Mouse (Mus musculus) forebrain, embryonic 11.5 days (tissue): Measurements from ENCODE around the gene Tspan33. TPM values are rescaled to one million over a fixed set of nuclear protein-coding genes. Genes with fewer than 3 reads are reported as not detected.

Experiments
- ATAC-seq: fragments of 200-750 bp; cut with Nextera tagmentation; replicated peaks from 2 replicates; pipeline ENCODE4 v1.8.0; 2017; ENCODE audit warnings: moderate TSS enrichment; ENCODE audit not compliant: low FRiP score
- DNase-seq: peaks from one replicate; pipeline ENCODE4 v3.0.0-alpha.2; 2017; ENCODE audit warnings: low spot score
- H3K27ac ChIP-seq: fragments of 300-500 bp; sonication (generic); 2 replicates; pipeline ENCODE4 v1.5.1; 2014; ENCODE audit warnings: low read depth, low read length
- H3K27me3 ChIP-seq: fragments of 300-500 bp; sonication (generic); 2 replicates; pipeline ENCODE4 v1.6.1; 2014; ENCODE audit warnings: mild to moderate bottlenecking, low read length, mixed read lengths; ENCODE audit not compliant: control insufficient read depth, insufficient read depth
- H3K36me3 ChIP-seq: fragments of 300-500 bp; sonication (generic); 2 replicates; pipeline ENCODE4 v1.6.1; 2014; ENCODE audit warnings: mild to moderate bottlenecking, low read length, moderate library complexity, mixed read lengths; ENCODE audit not compliant: control insufficient read depth, insufficient read depth
- H3K4me1 ChIP-seq: fragments of 300-500 bp; sonication (generic); replicated peaks from 2 replicates; pipeline ENCODE4 v1.6.1; 2014; ENCODE audit warnings: low read length, mixed read lengths; ENCODE audit not compliant: control insufficient read depth, insufficient read depth
- H3K4me2 ChIP-seq: fragments of 300-500 bp; sonication (generic); 2 replicates; pipeline ENCODE4 v1.6.1; 2014; ENCODE audit warnings: low read depth, mild to moderate bottlenecking, low read length, moderate library complexity, mixed read lengths; ENCODE audit not compliant: severe bottlenecking
- H3K4me3 ChIP-seq: fragments of 300-500 bp; sonication (generic); 2 replicates; pipeline ENCODE4 v1.5.1; 2014; ENCODE audit warnings: low read depth, low read length
- H3K9ac ChIP-seq: fragments of 300-500 bp; sonication (generic); 2 replicates; pipeline ENCODE4 v1.6.1; 2014; ENCODE audit warnings: low read length
- H3K9me3 ChIP-seq: fragments of 300-500 bp; sonication (generic); 2 replicates; pipeline ENCODE4 v1.6.1; 2016; ENCODE audit warnings: low read length, mixed read lengths; ENCODE audit not compliant: control insufficient read depth
- WGBS: fragments of 180-500 bp; shearing (Covaris S2); extraction: QIAGEN DNeasy Blood & Tissue Kit; methylation state at CpG from one replicate; pipeline ENCODE4 v1.1.7; 2014; 5-methylcytosine and 5-hydroxymethylcytosine counted together
- polyA plus RNA-seq: library from polyadenylated mRNA; unstranded; fragments of >200 nt; fragmentation: Nextera tagmentation; extraction: Ambion mirVana; gene quantifications from 2 replicates; pipeline ENCODE4 v1.2.1, GENCODE M21; 2014

The Tspan33 gene
- polyA plus RNA-seq, 1 experiment from 2014 or later = 7.4 TPM

DNA sequence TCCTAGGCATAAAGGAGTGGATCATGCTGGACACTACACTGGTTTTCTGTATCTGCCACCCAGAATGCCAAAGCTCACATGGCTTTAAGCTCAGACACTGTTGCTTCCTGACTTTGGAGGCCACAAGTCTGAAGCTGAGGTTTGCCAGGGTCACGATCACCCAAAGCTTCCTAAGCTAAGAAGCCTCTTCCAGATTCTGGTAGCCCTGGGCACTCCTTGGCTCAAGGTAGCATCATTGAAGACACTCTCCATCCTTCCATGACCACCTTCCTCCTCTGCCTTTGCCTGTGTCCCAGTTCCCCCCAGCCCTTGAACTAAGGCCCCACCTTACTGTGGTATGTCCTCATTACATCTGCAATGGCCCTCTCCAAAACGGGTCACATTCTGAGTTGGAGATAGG, 27.9 kb downstream of the Tspan33 start:
- no peaks in the 10 kb centered on the region for H3K36me3 ChIP-seq
- no peaks in the 10 kb centered on the region for H3K27me3 ChIP-seq
- DNase-seq (no peak), ATAC-seq (no peak)
- H3K4me3 ChIP-seq = no peak overlapping the region
- H3K4me2 ChIP-seq = no peak overlapping the region
- WGBS = 76% methylated on average over 2 of the region's 2 CpGs
- no peak overlapping the region for H3K27ac ChIP-seq
- H3K9me3 ChIP-seq = no peaks in the 10 kb centered on the region
- no peak overlapping the region for H3K9ac ChIP-seq
- peaks cover 12% of the 10 kb centered on the region for H3K4me1 ChIP-seq

DNA sequence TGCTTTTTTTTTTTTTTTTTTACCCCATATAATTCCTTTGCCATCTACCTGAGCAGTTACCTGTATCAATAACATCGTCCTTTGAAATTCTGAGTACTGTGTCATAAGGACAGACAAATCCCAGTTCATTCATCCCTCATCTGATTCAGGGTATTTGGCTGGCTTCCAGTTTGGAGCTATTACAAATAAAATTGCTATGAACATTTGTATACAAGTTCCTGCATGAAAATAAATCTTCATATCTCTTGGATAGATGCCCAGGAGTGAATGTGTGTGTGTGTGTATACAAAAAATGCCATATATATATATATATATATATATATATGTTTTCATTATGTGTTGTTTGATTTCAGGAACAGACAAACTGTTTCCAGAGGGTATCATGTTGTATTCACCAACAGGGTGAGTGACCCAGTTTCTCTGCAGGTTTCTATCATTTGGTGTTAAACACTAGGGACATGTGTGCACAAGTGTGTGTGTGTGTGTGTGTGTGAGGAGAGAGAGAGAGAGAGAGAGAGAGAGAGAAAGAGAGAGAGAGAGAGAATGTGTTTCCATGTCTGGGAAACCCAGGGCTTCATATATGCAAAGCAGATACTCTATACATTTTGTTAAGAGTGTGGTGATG, 32.7 kb downstream of the Tspan33 start:
- Histone ChIP-seq H3K36me3 (no peaks in the 10 kb centered on the region), H3K4me2 (no peak overlapping the region), H3K4me1 (0 out of 2 replicates have a peak, but pooled peaks cover 2% of the 10 kb centered on the region), H3K27ac (no peak overlapping the region), H3K9me3 (no peaks in the 10 kb centered on the region), H3K9ac (no peak overlapping the region), H3K27me3 (no peaks in the 10 kb centered on the region), H3K4me3 (no peak overlapping the region)
- WGBS = 87% methylated on average over 1 of the region's 1 CpGs
- ATAC-seq (no peak), DNase-seq (no peak)

DNA sequence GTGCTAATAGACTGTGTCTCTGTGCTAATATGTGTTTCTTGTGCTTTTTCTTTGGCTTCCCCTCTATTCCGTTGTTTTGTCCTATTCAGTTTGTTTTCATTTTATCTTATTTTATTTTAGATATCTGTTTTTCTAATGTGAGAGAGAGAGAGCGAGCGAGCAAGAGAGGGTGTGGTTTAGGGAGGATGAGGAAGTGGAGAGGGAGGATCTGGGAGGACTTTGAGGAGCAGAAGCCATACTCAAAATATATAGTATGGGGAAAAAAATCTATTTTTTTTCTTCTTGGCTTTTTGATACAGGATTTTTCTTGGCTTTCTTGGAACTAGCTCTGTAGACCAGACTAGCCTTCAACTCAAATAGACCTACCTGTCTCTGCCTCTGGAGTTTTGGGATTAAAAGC, 34.0 kb downstream of the Tspan33 start:
- DNase-seq (no peak), ATAC-seq (no peak)
- Histone ChIP-seq H3K9me3 (no peaks in the 10 kb centered on the region), H3K36me3 (no peaks in the 10 kb centered on the region), H3K27ac (no peak overlapping the region), H3K4me2 (no peak overlapping the region), H3K27me3 (no peaks in the 10 kb centered on the region), H3K4me3 (no peak overlapping the region), H3K9ac (no peak overlapping the region), H3K4me1 (0 out of 2 replicates have a peak, but pooled peaks cover 2% of the 10 kb centered on the region)
- 85% methylated on average over 3 of the region's 3 CpGs for WGBS

DNA sequence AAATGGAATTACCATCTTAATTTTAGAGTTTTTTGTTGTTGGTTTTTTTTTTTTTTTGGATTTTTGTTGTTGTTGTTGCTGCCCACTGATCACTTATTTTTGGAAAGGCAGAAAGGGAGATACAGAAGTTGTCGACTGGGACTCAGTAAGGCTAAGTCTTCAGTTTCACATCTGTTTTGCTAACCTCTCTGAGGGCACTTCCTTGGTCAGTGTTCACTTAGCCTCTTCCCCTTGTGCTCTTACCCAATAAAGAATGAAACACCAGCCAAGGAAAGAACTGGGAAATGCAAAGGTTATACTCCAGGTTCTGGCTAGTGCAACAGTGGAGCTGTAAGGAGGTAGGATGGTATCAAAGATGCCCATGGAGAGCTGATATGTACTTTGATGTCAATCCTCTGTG, 35.5 kb downstream of the Tspan33 start:
- Histone ChIP-seq H3K4me2 (no peak overlapping the region), H3K27me3 (no peaks in the 10 kb centered on the region)
- no peak for ATAC-seq

DNA sequence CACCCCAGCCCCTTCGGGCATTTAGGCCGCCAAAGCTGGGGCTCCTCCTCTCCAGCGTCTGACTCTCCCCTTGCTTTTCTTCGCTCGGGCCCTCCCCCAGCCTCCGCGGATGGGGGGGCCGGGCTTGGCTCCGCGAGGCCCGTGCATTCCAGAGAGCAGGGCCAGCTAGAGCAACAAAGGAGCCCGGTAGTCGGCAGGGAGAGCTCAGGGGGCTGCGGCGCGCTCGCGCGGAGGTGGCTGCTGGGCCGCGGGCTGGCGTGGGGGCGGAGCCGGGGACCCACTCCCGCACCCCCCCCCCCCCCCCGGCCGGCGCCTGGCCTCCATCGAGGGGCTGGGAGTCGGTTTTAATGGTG, 41.3 kb downstream of the Tspan33 start, which contains the start of gene Smo:
TSS of gene Smo (plus strand) at position 168 of the 353 bp plus-strand sequence.
- peak; percentile 97 for ATAC-seq
- Histone ChIP-seq H3K36me3 (peaks cover 5% of the 10 kb centered on the region; the same call in 1 of the 2 replicates), H3K27ac (peak within 1 kb of the TSS; percentile 91), H3K9ac (peak within 1 kb of the TSS; percentile 99), H3K27me3 (no peaks in the 10 kb centered on the region), H3K9me3 (no peaks in the 10 kb centered on the region), H3K4me1 (0 out of 2 replicates have a peak, but pooled peaks cover 5% of the 10 kb centered on the region), H3K4me2 (peak within 1 kb of the TSS; percentile 55), H3K4me3 (peak within 1 kb of the TSS; percentile 96)
- DNase-seq = peak; percentile 97
- under 1% methylated on average over 25 of the region's 30 CpGs for WGBS

More for the DNA sequence above, 35.5 kb downstream of the Tspan33 start:
- Histone ChIP-seq H3K36me3 (no peaks in the 10 kb centered on the region), H3K9ac (no peak overlapping the region), H3K27ac (no peak overlapping the region), H3K4me3 (no peak overlapping the region), H3K4me1 (no peaks in the 10 kb centered on the region), H3K9me3 (no peaks in the 10 kb centered on the region)
- DNase-seq = no peak
- 86% methylated on average over 1 of the region's 1 CpGs for WGBS

DNA sequence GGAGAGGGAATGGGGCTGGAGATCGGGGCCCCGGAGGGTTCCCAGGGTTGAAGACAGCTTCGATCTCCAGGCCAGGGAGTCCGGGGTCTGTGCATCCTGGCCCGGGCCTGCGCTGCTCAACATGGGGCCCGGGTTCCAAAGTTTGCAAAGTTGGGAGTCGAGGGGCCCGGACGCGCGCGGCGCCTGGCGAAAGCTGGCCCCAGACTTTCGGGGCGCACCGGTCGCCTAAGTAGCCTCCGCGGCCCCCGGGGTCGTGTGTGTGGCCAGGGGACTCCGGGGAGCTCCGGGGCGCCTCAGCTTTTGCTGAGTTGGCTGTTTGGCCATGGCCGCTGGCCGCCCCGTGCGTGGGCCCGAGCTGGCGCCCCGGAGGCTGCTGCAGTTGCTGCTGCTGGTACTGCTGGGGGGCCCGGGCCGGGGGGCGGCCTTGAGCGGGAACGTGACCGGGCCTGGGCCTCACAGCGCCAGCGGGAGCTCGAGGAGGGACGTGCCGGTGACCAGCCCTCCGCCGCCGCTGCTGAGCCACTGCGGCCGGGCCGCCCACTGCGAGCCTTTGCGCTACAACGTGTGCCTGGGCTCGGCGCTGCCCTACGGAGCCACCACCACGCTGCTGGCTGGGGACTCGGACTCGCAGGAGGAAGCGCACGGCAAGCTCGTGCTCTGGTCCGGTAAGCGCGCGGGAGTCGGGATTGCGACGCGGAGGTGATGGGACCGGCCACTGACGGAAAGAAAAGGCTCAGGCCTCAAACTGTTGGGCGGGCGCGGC, 41.8 kb downstream of the Tspan33 start:
- ATAC-seq = peak; percentile 84
- Histone ChIP-seq H3K4me3 (peak overlapping the region; percentile 96), H3K27me3 (no peaks in the 10 kb centered on the region), H3K4me2 (peak overlapping the region; percentile 55), H3K36me3 (peaks cover 5% of the 10 kb centered on the region; the same call in 1 of the 2 replicates), H3K9me3 (no peaks in the 10 kb centered on the region), H3K4me1 (0 out of 2 replicates have a peak, but pooled peaks cover 5% of the 10 kb centered on the region), H3K27ac (peak overlapping the region; percentile 91), H3K9ac (peak overlapping the region; percentile 99)
- under 1% methylated on average over 75 of the region's 75 CpGs for WGBS
- DNase-seq = peak; percentile 87

DNA sequence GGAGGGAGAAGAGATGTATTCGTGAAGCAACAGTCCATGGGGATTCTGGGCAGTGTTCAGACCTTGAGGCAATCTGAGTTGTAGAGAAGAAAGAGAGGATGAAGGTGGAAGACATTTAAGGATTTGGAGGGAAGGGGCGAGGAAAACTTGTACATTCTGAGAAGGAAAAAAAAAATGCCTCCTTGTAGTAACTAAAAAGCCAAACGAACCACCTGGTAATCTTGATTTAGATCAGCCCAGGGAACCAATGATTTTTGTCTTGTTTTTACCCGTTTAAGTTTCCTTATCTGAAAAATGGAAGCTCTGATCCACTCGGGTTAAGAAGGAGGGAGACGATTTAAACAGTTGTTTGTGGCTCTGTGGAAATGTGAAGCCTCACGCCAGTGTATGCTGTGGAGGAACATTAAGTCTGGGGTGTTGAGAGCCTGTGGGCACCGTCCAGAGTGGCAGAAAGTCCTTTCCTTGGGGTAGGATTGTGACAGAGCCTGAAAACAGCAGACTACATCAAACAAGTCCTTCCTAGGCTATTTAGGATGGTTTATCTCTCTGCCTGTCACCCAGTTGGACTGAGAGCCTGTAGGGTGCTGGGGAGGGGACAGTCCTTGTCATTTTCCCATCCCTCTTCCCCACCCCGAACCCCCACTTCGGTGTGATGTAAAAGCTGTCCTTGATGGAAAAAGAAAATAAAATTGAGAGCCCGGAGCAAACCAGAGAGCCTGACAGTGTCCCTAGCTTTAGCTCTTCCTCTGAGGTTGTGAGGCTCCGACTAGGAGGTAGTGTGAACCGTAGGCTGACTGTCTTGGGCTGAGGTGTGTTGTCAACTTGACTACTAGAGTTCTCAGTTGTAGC, 42.8 kb downstream of the Tspan33 start:
- Histone ChIP-seq H3K4me1 (0 out of 2 replicates have a peak, but pooled peaks cover 5% of the 10 kb centered on the region), H3K4me3 (peak overlapping the region; percentile 96), H3K27ac (peak overlapping the region; percentile 91; the same call in 1 of the 2 replicates), H3K36me3 (peaks cover 5% of the 10 kb centered on the region; the same call in 1 of the 2 replicates), H3K27me3 (no peaks in the 10 kb centered on the region), H3K9ac (peak overlapping the region; percentile 99), H3K4me2 (peak overlapping the region; percentile 55), H3K9me3 (no peaks in the 10 kb centered on the region)
- ATAC-seq (no peak), DNase-seq (no peak)
- 19% methylated on average over 13 of the region's 13 CpGs for WGBS

DNA sequence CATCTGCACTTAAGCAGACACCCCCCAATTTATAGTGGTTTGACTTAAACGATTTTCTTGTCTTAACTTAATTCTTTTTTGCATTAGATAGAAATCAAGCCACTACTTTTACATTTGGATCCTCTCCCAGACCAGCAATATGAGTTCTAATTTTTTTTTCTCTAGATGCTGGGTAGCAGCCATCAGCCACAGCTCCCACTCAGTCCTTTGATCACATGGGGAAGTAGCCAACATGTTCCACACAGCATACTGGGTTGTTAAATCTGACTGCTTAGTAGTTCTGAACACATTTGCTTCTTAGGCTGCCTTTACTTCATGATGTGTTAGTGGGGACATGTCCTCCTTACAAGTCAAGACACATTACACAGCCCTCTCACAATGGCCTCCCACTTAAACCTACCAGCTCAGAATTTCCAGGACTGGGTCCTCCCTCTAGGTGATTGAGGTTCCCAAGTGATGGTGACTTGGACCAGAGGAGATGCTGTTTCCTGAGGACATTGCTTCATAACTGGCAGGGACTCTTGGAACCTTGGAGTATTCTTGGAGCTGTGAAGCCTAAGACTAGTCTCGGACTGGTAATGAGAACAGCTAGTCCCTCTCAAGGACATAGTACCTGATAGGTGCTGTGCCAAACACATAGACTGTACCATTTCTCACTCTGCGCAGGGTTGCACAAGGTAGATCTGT, 57.6 kb downstream of the Tspan33 start:
- no peak overlapping the region for H3K4me2 ChIP-seq
- ATAC-seq = no peak
- DNase-seq = no peak
- no peak overlapping the region for H3K9ac ChIP-seq
- peaks cover 8% of the 10 kb centered on the region for H3K9me3 ChIP-seq
- H3K4me3 ChIP-seq = no peak overlapping the region
- no peaks in the 10 kb centered on the region for H3K4me1 ChIP-seq
- H3K27me3 ChIP-seq = no peaks in the 10 kb centered on the region
- 94% methylated on average over 3 of the region's 3 CpGs for WGBS
- no peaks in the 10 kb centered on the region; the same call in 1 of the 2 replicates for H3K36me3 ChIP-seq
- H3K27ac ChIP-seq = no peak overlapping the region
